Mouse (Mus musculus) thymus, postnatal 36 days (tissue): ENCODE results near the gene Ric1.

Source experiments
- DNase-seq, 2 experiments: peaks; one replicate each; pipeline ENCODE4 v3.0.0; 2022; ENCODE audit warnings: mixed read lengths in 2 of 2

The Ric1 gene

GRCm38 (mm10) chr19:29521637-29522435, at the start of gene Ric1:
Gene Ric1, plus strand, starts transcription at chr19:29522282.
- DNase-seq, result peak; percentile 86 to 89

DNA sequence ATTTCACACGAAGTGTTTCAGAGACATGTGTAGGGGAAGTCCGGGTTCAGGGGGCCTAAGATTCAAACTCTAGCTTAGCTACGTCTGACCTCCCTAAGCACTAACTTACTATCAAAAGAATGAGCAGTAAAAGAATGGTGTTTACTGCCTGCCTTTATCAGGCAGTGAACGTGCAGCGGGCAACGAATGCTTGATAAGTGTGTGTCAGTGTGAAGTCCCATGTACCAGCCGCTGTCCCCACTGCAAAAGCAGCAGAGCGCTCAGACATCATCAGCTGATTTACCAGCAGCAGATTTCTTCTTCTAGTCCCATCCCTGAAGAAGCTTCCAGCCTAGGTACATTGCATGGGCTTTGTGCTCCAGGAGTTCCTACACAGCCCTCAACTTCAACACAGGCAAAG, 49.7 kb upstream of the Ric1 start:
- DNase-seq, result no peak

GRCm38 (mm10) chr19:29472946-29473345, 49.1 kb upstream of the Ric1 start:
- DNase-seq, result no peak

- DNase-seq, result no peak
Measured at GRCm38 (mm10) chr19:29474803-29475202, 47.3 kb upstream of the Ric1 start.

DNA sequence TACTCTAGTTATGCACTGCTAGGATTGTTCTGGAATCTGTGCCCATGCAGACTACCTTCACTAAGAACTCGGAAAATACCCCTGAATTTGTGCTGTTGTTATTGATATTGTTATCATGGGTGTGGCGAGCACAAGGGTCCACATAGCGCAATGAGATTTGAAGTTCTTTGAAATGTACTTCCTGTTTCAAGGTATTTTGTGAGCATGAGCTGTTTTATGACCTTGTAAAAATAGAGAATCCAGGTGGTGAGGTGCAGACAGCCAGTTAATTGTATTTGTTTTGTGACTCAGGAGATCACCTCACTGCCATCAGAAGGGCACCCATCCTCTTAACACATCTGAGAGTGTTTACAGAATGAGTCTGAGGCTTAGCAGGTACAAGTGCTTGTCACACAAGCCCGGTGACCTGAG, 46.9 kb upstream of the Ric1 start:
- no peak for DNase-seq

- no peak for DNase-seq
Measured at GRCm38 (mm10) chr19:29478598-29478997, 43.5 kb upstream of the Ric1 start.

- DNase-seq, result no peak
Measured at GRCm38 (mm10) chr19:29481578-29481977, 40.5 kb upstream of the Ric1 start.

GRCm38 (mm10) chr19:29482148-29482547, 39.9 kb upstream of the Ric1 start:
- DNase-seq, result no peak

DNA sequence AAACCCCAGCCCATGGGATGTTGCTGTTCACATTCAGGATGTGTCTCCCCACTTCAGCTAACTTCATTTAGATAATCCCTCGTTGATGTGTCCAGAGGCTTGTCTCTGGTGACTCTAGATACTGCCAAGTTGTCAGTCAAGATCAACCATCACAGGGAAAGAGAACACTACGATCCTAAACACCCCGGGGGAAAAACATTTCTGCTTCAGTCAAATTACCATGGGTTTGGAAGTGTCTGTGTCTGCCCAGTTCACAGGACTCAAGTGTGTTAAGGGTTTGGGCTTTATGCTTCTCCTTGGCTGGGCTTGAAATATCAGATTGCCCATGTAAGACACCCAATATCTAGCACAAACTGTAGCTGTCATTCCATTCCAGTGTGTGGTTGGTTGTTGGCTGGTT, 39.4 kb upstream of the Ric1 start:
- no peak for DNase-seq

GRCm38 (mm10) chr19:29483386-29483785, 38.7 kb upstream of the Ric1 start:
- DNase-seq, result no peak

DNA sequence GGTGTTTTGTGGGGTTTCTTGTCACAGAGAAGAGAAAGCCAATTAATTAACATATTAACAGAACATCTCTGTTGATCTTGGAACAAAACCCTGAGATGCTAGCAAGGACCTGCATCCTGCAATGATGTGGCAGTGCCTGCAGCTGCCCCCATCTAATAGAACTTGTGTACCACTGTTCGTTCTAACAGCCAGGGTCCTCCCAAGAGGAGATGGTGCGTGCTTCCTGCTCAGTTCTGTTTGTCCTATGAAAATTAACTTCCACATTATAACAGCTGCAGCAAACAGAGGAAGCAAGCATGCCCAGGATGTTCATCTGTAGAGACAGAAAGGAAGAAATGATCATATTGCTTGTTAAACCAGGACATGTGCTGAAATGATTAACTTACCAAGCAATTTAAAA, 37.5 kb upstream of the Ric1 start:
- DNase-seq, result no peak

GRCm38 (mm10) chr19:29485257-29485948, 36.7 kb upstream of the Ric1 start:
- no peak for DNase-seq

DNA sequence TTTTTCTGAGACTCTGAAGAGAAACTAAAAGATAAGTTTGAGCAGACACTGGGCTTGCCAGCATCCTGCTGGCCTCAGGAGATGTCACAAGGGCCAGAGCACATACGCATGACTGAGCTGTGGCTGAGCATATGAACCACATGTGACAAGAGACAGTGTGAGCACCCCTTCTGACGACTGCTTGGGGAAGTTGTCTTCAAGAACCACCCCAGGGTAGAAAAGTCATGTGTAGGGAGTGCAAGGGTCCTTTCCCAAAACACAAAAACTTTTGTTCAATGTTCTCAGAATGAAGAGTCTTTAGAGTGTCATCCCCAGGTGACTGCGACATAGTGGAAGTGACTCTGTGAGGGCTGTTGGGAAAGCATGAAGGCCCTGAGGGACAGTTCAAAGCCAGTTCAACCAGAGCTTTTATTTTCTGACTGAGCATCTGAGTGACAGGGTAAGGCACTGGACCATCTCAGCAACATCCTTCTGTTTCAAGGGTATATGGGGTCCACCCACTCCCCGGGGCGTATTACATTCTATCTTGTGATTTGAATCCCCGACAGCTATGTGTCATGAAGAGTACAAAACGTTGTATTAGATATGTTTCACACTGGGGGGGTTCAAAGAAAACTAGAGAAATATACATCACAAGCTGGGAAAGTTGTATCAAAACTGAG, 35.4 kb upstream of the Ric1 start:
- DNase-seq, result no peak

GRCm38 (mm10) chr19:29487326-29488072, 34.6 kb upstream of the Ric1 start:
- DNase-seq, result no peak

GRCm38 (mm10) chr19:29488073-29488390, 34.0 kb upstream of the Ric1 start:
- no peak for DNase-seq

DNA sequence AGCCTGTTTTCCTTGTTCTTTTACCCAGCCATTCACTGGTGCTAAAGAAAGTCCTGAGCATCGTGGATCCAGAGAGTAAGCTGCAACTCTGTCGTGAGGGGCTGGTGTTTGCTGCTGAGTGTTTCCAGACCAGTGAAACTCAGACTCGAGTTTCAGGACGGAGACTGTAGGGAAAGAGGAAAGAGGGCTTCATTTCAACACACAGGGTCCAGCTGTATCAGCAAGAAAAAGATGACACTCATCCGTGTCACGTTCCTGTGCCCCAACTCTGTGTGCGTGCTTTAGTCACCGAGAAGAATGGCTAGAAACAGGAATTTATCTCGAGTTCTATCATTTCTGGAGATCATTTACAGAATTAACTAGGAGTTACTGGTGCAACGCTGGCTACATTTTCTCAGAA, 33.7 kb upstream of the Ric1 start:
- DNase-seq, result no peak

DNA sequence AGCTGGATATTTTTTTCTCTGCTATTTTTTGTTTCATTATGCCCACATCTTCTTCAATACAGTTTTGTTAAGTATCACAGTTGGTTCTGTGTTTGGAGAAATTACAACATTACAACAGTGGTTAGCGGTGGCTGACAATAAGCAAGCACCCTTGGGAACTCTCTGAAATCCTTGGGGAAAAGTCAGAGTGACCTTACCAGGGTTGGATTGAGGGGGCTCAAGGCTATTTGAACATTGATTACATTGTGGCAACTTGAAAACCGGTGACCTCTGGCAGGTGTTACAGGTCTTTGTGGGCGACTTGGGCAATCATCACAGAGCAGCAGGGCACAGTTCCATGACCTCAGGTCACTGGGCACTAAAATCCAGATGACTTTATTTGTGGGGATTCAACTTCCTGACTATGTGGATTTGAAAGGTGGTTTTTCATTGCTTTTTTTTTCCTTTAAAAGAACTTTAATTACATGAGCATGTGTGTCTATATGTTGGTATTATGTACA, 32.2 kb upstream of the Ric1 start:
- DNase-seq, result no peak

GRCm38 (mm10) chr19:29491467-29491866, 30.6 kb upstream of the Ric1 start:
- DNase-seq, result no peak

DNA sequence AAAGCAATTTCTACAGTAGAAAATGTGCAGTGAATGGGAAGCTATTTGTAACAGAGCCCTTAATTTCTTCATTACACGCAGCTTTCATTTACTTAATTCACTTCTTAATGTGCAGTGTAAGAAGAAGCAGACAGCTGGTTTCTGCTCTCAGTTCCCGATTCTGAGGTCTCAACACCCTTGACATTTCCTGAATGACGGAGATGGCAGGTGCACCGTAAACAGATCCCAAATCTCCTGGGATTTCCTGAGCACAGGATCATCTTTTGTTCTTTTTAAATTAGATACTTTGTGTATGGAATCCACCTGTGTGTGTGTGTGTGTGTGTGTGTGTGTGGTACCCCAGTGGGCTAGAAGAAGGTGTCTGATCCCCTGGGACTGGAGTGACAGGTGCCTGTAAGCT, 27.6 kb upstream of the Ric1 start:
- DNase-seq, result no peak

- no peak for DNase-seq
Measured at GRCm38 (mm10) chr19:29496001-29496597, 26.0 kb upstream of the Ric1 start.

- DNase-seq, result no peak
Measured at GRCm38 (mm10) chr19:29496786-29497557, 25.1 kb upstream of the Ric1 start.

- no peak for DNase-seq
Measured at GRCm38 (mm10) chr19:29497874-29498273, 24.2 kb upstream of the Ric1 start.
